17 mouse cellular contexts compared by ENCODE assay signal in the genomic region with DNA sequence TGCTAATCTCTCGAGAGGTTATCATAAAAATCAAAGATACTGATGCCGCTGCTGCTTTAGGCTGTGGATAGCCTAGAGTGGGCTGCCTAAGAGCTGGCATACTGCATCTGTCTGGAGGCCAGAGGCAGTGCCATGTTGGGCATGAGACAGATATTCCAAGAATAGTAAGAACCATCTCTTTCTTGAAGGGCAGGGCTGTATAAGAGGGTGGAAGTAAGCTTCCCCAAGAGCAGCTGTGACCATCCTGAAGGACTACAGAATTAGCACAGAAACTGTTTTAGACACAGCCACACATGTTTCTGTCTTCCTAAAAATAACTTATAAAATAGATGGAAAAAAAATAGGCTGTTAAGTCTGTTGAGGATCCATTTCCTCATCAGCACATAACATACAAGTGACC.
"Had no signal": no experiment of that assay in that cellular context is flagged by ENCODE, and none has a peak within 500 bp of the region (broad histone marks: within the 10 kb centered on the region; RNA-seq: fewer than 3 reads in every experiment).

No protein-coding gene starts in this region.

- H3K9ac ChIP-seq: liver, embryonic 14.5 days; lung, embryonic 14.5 days; midbrain, embryonic 12.5 days; neural tube, embryonic 13.5 days; neural tube, embryonic 15.5 days; stomach, embryonic 15.5 days had no signal

- DNase-seq: lung, adult 18-20 months; lung, embryonic 14.5 days; lung, postnatal 10 days; lung, postnatal 4 days; midbrain, embryonic 14.5 days; right cerebral cortex, postnatal 14 days; thymus, adult 2 months; thymus, postnatal 14 days; thymus, postnatal 36 days had no signal

- H3K9me3 ChIP-seq: midbrain, embryonic 10.5 days; midbrain, embryonic 12.5 days; neural tube, embryonic 13.5 days; neural tube, embryonic 15.5 days; stomach, embryonic 15.5 days had no signal

- H3K4me1 ChIP-seq: midbrain, embryonic 10.5 days; midbrain, embryonic 12.5 days; neural tube, embryonic 13.5 days; neural tube, embryonic 15.5 days; stomach, embryonic 15.5 days had no signal

- H3K36me3 ChIP-seq: midbrain, embryonic 10.5 days; midbrain, embryonic 12.5 days; neural tube, embryonic 13.5 days; neural tube, embryonic 15.5 days; stomach, embryonic 15.5 days had no signal

- H3K27me3 ChIP-seq: midbrain, embryonic 12.5 days; neural tube, embryonic 13.5 days; neural tube, embryonic 15.5 days; stomach, embryonic 15.5 days had no signal

- H3K4me3 ChIP-seq: midbrain, embryonic 10.5 days; midbrain, embryonic 12.5 days; neural tube, embryonic 13.5 days; neural tube, embryonic 15.5 days; stomach, embryonic 15.5 days had no signal

- ATAC-seq: midbrain, embryonic 16.5 days had no signal

- H3K4me2 ChIP-seq: lung, embryonic 14.5 days; midbrain, embryonic 12.5 days; neural tube, embryonic 13.5 days; neural tube, embryonic 15.5 days; stomach, embryonic 15.5 days had no signal

- H3K27ac ChIP-seq: liver, embryonic 14.5 days; midbrain, embryonic 10.5 days; midbrain, embryonic 12.5 days; neural tube, embryonic 13.5 days; neural tube, embryonic 15.5 days; stomach, embryonic 15.5 days; stomach, postnatal 0 days had no signal
